Mouse (Mus musculus): ENCODE data around the gene Fkbp3. TPM values are rescaled to one million over a fixed set of nuclear protein-coding genes. Genes with fewer than 3 reads are reported as not detected.
A peak's percentile ranks its signal among the peaks of the same experiment; 100 is the strongest.
"Not testable (repeated sequence)": the region's sequence is repeated elsewhere in the genome, so short reads cannot be mapped to it uniquely, and the experiment has no call there.

Gene Fkbp3
- polyA plus RNA-seq (2015; fragmentation: Nextera tagmentation; extraction: Ambion mirVana), result 92.4 and 94.7 TPM in 2 replicates

DNA sequence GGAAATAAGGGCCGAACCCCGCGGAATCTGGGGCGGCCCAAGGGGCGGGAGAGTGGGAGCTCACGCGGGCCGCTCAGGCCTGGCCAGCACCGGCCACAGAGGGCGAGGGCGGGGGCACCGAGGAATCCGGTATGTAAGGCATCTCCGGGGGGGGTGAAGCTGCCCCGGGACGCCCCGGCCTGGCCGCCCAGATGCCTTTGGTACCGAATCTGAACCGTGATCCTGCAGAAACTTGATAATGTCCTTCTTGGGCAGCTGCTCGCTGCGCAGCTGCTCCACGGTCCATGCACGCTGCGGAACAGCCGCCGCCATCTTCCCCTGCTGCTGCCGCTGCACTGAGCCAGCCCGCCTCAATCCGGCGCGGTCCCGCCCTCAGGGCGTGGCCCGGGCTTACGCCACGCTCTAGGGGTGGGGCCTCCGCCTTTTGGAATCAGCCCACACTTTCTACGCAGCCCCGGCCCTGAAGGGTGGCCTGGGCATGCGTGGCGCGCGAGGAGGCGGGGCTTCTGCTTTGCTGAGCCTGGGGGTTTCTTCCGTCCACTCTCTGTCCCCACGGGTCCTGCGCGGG lies at the start of gene Fkbp3:
Gene Fkbp3 (minus strand): TSS at position 397 of the 568 bp plus-strand sequence.
- H3K4me1 ChIP-seq (ENCODE audit: insufficient read depth), result peaks cover 25% of the 10 kb centered on the region
- H3K27me3 ChIP-seq (ENCODE audit: insufficient read depth, low read length), result no peaks in the 10 kb centered on the region
- TF ChIP-seq EP300 (IDR thresholded peaks at IDR 0.05; ENCODE audit: low read depth) (peak; percentile 57; the same call in 1 of the 2 replicates), CTCF (IDR thresholded peaks at IDR 0.05; ENCODE audit: low read depth) (no peak)
- peak within 1 kb of the TSS; percentile 80 for H3K27ac ChIP-seq (ENCODE audit: low read depth)
- under 1% methylated on average over 38 of the region's 49 CpGs for WGBS (ENCODE audit: insufficient replicate concordance)
- peak within 1 kb of the TSS; percentile 73 for H3K4me3 ChIP-seq (ENCODE audit: low read depth, low read length)
- H3K9me3 ChIP-seq (ENCODE audit: low read length), result no peaks in the 10 kb centered on the region
- ATAC-seq (peak; percentile 98), DNase-seq (peak; percentile 99)
- peaks cover 5% of the 10 kb centered on the region; the same call in 1 of the 2 replicates for H3K36me3 ChIP-seq (replicated peaks; ENCODE audit: insufficient read depth, low read length)
- peak within 1 kb of the TSS; percentile 83 for H3K9ac ChIP-seq (replicated peaks)
- peak within 1 kb of the TSS; percentile 89 for H3K4me2 ChIP-seq (ENCODE audit: low read depth, low read length)

DNA sequence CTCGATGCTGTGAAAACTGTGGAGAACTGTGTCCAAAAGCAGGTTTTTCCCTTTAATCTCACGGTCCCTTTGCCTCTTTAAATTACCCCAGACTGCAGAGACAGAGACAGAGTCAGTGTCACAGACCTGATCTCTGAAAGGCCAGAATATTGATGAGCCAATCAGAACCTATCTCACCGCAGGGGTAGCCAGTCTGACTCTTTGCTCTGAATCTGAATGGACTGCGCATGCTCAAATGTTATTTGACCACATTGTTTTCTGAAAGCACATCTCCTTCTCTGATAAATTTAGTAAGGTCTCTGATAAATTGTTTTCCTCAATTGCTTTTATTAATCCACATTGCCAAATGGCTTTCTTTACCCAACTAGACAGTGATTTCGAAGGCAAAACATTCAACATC lies 45.6 kb upstream of the Fkbp3 start:
- 83% methylated on average over 5 of the region's 5 CpGs for WGBS (ENCODE audit: insufficient replicate concordance)
- no peak overlapping the region for H3K4me3 ChIP-seq (ENCODE audit: low read depth, low read length)
- H3K9ac ChIP-seq (replicated peaks), result no peak overlapping the region
- H3K4me1 ChIP-seq (ENCODE audit: insufficient read depth), result no peaks in the 10 kb centered on the region
- ATAC-seq (no peak), DNase-seq (no peak)
- H3K9me3 ChIP-seq (ENCODE audit: low read length), result no peaks in the 10 kb centered on the region
- H3K27me3 ChIP-seq (ENCODE audit: insufficient read depth, low read length), result no peaks in the 10 kb centered on the region
- TF ChIP-seq CTCF (IDR thresholded peaks at IDR 0.05; ENCODE audit: low read depth), result no peak
- no peak for TF ChIP-seq EP300 (IDR thresholded peaks at IDR 0.05; ENCODE audit: low read depth)
- H3K4me2 ChIP-seq (ENCODE audit: low read depth, low read length), result no peak overlapping the region
- H3K36me3 ChIP-seq (replicated peaks; ENCODE audit: insufficient read depth, low read length), result peaks cover 34% of the 10 kb centered on the region
- H3K27ac ChIP-seq (ENCODE audit: low read depth), result no peak overlapping the region

DNA sequence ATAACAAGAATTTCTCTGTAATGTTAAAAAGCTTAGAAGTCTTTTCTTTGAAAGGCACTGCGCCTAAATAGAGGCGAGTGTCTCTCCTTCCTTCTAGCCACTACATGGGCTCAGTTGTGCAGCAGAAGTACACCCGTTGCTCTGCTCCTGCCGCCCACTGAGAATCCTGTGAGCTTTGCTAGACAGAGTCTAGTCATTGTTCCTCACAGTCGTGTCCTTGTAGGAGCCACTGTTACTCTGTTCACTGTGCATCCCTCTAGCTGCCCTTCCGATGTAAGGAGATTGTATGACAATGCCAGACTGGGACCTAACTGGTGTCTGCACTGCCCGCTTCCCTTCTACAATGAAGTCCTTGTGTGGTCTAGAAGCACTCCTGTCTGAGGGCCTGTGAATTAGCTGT lies 45.2 kb upstream of the Fkbp3 start:
- no peaks in the 10 kb centered on the region for H3K9me3 ChIP-seq (ENCODE audit: low read length)
- H3K27ac ChIP-seq (ENCODE audit: low read depth), result no peak overlapping the region
- H3K4me3 ChIP-seq (ENCODE audit: low read depth, low read length), result no peak overlapping the region
- DNase-seq (no peak), ATAC-seq (no peak)
- no peaks in the 10 kb centered on the region for H3K4me1 ChIP-seq (ENCODE audit: insufficient read depth)
- no peak overlapping the region for H3K9ac ChIP-seq (replicated peaks)
- H3K36me3 ChIP-seq (replicated peaks; ENCODE audit: insufficient read depth, low read length), result peaks cover 32% of the 10 kb centered on the region
- H3K4me2 ChIP-seq (ENCODE audit: low read depth, low read length), result no peak overlapping the region
- 89% methylated on average over 7 of the region's 7 CpGs for WGBS (ENCODE audit: insufficient replicate concordance)
- no peak for TF ChIP-seq CTCF (IDR thresholded peaks at IDR 0.05; ENCODE audit: low read depth)
- no peak for TF ChIP-seq EP300 (IDR thresholded peaks at IDR 0.05; ENCODE audit: low read depth)
- H3K27me3 ChIP-seq (ENCODE audit: insufficient read depth, low read length), result no peaks in the 10 kb centered on the region

DNA sequence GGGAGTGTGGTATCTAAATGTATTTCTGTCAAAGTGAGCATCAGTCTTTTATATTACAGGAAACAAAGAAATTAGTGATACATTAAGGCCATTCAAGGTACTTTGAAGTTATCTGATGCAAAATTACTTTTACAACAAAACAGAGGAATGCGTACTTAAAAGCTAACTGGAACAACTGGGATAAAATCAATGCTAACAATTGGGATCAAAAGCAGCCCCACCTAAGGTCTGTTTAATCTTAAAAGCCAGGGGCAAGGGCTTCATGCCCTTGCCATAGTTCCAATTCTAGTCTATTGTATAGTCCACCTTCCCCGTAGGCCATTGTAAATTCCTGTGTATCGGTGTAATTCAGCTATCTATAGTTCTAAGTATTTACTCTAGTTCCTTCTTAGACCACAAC lies 41.2 kb upstream of the Fkbp3 start:
- H3K9me3 ChIP-seq (ENCODE audit: low read length); ATAC-seq; H3K4me3 ChIP-seq (ENCODE audit: low read depth, low read length); H3K9ac ChIP-seq (replicated peaks); H3K4me2 ChIP-seq (ENCODE audit: low read depth, low read length); H3K27ac ChIP-seq (ENCODE audit: low read depth); H3K4me1 ChIP-seq (ENCODE audit: insufficient read depth); DNase-seq; H3K27me3 ChIP-seq (ENCODE audit: insufficient read depth, low read length): not testable (repeated sequence)
- peaks cover 16% of the 10 kb centered on the region for H3K36me3 ChIP-seq (replicated peaks; ENCODE audit: insufficient read depth, low read length)
- 85% methylated on average over 3 of the region's 3 CpGs for WGBS (ENCODE audit: insufficient replicate concordance)

DNA sequence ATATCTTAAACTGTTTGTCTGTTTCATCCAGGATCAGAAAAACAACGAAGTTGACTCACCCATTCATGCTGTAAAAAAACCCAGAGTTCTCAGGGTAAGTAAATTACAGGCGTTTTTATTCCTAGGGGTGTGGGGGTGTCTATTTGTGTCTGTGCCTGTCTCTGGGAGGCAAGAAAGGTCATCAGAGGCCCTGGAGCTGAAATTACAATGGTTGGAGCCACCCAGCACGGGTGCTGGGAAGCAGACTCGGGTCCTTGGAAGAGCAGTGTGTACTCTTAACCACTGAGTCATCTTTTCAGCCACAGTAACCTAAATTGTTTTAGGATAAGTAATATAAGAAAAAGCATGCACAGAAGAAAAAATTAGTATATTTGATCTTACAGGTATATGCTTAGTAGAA lies 40.1 kb upstream of the Fkbp3 start:
- 78% methylated on average over 4 of the region's 4 CpGs for WGBS (ENCODE audit: insufficient replicate concordance)
- no peaks in the 10 kb centered on the region for H3K27me3 ChIP-seq (ENCODE audit: insufficient read depth, low read length)
- peaks cover 17% of the 10 kb centered on the region for H3K36me3 ChIP-seq (replicated peaks; ENCODE audit: insufficient read depth, low read length)
- H3K4me3 ChIP-seq (ENCODE audit: low read depth, low read length), result no peak overlapping the region
- ATAC-seq (no peak), DNase-seq (no peak)
- no peak overlapping the region for H3K4me2 ChIP-seq (ENCODE audit: low read depth, low read length)
- no peaks in the 10 kb centered on the region for H3K9me3 ChIP-seq (ENCODE audit: low read length)
- no peak overlapping the region for H3K9ac ChIP-seq (replicated peaks)
- H3K27ac ChIP-seq (ENCODE audit: low read depth), result no peak overlapping the region
- TF ChIP-seq CTCF (IDR thresholded peaks at IDR 0.05; ENCODE audit: low read depth), result no peak
- TF ChIP-seq EP300 (IDR thresholded peaks at IDR 0.05; ENCODE audit: low read depth), result no peak
- H3K4me1 ChIP-seq (ENCODE audit: insufficient read depth), result no peaks in the 10 kb centered on the region

DNA sequence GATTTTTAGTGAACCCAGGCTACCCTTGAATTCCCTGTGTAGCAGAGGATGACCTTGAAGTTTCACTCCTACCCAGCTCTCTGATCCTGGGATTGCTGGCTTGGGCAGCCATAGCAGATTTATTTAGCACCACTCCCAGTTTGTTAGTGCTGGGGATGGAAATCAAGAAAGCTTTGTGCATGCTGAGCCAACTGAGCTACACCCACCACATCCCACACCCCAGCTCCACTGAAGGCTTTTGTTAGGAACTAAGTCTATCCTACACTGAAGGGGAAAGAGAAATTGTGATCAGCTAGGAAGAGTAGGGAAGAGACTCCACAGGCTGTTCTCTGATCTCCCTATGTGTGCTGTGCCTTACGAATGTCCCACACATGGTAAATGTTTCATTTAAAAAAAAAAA lies 39.0 kb upstream of the Fkbp3 start:
- Histone ChIP-seq H3K9me3 (ENCODE audit: low read length) (no peaks in the 10 kb centered on the region), H3K9ac (replicated peaks) (no peak overlapping the region), H3K27me3 (ENCODE audit: insufficient read depth, low read length) (no peaks in the 10 kb centered on the region), H3K36me3 (replicated peaks; ENCODE audit: insufficient read depth, low read length) (peaks cover 16% of the 10 kb centered on the region; the same call in 1 of the 2 replicates), H3K4me1 (ENCODE audit: insufficient read depth) (no peaks in the 10 kb centered on the region), H3K4me2 (ENCODE audit: low read depth, low read length) (no peak overlapping the region), H3K27ac (ENCODE audit: low read depth) (no peak overlapping the region), H3K4me3 (ENCODE audit: low read depth, low read length) (no peak overlapping the region)
- ATAC-seq (no peak), DNase-seq (no peak)
- WGBS (ENCODE audit: insufficient replicate concordance), result 91% methylated on average over 1 of the region's 1 CpGs
- TF ChIP-seq CTCF (IDR thresholded peaks at IDR 0.05; ENCODE audit: low read depth) (no peak), EP300 (IDR thresholded peaks at IDR 0.05; ENCODE audit: low read depth) (no peak)

DNA sequence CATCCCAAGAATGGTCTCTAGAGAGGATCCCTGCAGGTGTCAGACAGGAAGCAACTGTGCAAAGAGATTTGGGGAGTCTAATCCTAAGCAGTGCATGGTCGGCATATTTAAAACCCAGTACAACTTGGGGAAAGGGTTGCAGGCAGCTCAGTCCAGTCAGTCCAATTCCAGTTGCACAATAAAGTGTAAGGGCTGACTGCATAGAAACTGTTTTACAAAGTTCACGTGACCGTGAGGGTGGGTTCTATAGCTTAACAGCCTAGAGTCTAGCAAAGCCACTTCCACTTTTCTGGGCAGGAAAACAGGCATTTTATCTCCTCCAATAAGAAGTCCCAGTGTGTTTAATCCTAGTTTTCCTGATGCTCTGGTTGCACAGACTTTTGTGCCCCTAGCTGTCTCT lies 37.7 kb upstream of the Fkbp3 start:
- Histone ChIP-seq H3K4me3 (ENCODE audit: low read depth, low read length) (no peak overlapping the region), H3K36me3 (replicated peaks; ENCODE audit: insufficient read depth, low read length) (peaks cover 10% of the 10 kb centered on the region), H3K9ac (replicated peaks) (no peak overlapping the region), H3K4me2 (ENCODE audit: low read depth, low read length) (no peak overlapping the region), H3K9me3 (ENCODE audit: low read length) (no peaks in the 10 kb centered on the region), H3K27ac (ENCODE audit: low read depth) (no peak overlapping the region), H3K27me3 (ENCODE audit: insufficient read depth, low read length) (no peaks in the 10 kb centered on the region), H3K4me1 (ENCODE audit: insufficient read depth) (no peaks in the 10 kb centered on the region)
- ATAC-seq (no peak), DNase-seq (no peak)
- WGBS (ENCODE audit: insufficient replicate concordance), result 68% methylated on average over 3 of the region's 3 CpGs
- TF ChIP-seq EP300 (IDR thresholded peaks at IDR 0.05; ENCODE audit: low read depth), result no peak
- no peak for TF ChIP-seq CTCF (IDR thresholded peaks at IDR 0.05; ENCODE audit: low read depth)

Measured in liver, postnatal 0 days (tissue).